Mouse (Mus musculus): ENCODE measurements around the gene Ptpn22.

DNA sequence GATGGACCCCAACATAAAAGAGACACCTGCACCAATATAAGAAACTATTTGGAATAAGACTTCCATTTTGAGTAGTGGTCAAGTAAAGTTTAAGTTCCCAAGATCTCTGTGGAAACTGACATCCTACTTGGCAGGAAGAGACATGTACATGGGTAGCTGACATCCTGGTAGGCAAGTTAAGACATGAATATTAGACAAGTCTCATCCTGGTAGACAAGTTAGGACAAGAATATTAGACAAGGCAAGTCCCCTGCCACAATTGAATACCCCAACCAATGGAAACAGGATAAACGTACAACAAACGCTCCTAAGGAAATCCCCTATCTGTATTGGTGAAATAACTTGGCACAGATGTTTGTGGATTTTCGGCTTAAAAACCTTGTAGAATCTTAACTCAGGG, 33.8 kb downstream of the Ptpn22 start:
- TF ChIP-seq POLR2A (IDR thresholded peaks at IDR 0.05; ENCODE audit: borderline replicate concordance, extremely low read depth, insufficient read depth, insufficient read length, poor library complexity, severe bottlenecking) (no peak), CTCF (IDR thresholded peaks at IDR 0.05; ENCODE audit: borderline replicate concordance, extremely low read depth, insufficient read depth, insufficient read length) (no peak)
